Mouse (Mus musculus) urinary bladder, postnatal 10 days (tissue): ENCODE measurements around the gene Wdsub1.
"Not testable (repeated sequence)": the region's sequence is repeated elsewhere in the genome, so short reads cannot be mapped to it uniquely, and the experiment has no call there.

Experiments
- DNase-seq: peaks from one replicate; pipeline ENCODE4 v3.0.0; 2022; ENCODE audit warnings: low spot score

Wdsub1 gene

GRCm38 (mm10) chr2:59881831-59882741, at the start of gene Wdsub1:
Gene Wdsub1, minus strand, starts transcription at chr2:59882591.
- DNase-seq = peak; percentile 76

GRCm38 (mm10) chr2:59913610-59914009, 31.2 kb upstream of the Wdsub1 start:
- DNase-seq = no peak

DNA sequence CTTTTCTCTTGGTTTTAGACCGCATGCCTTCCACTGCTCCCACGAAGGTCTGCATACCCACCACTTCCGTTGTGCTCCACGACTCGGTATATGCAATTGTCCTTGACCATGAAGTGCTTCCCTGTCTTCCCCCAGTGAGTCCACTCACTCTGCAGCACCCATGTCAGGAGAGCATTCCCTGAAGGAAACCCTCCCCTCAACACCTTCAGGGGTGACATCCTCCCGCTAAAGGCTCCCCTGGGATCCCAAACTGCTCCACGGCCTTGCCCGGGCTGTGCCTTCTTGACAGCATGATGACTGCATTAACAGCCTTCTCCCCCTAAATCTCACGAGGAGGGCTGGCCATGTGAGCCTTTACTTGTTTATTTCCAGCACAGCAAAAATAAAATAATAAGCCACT, 25.7 kb upstream of the Wdsub1 start:
- DNase-seq = no peak

DNA sequence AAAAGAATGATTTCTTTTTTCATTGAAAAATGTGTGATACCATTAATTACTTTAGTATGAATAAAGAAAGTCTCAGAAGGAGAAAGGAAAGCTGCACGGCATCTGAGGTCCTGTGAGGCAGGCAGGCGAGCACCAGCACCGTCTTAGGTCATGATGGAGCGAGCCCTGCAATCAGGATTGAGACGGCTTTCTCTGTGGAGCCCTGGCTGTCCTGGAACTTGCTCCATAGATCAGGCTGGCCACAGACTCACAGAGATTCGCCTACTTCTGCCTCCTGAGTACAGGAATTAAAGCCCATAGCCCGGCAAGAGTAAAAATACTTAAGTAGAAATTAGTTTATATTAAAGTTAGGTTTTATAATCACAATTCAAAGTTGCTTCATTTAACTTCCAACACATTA, 21.6 kb upstream of the Wdsub1 start:
- no peak for DNase-seq

DNA sequence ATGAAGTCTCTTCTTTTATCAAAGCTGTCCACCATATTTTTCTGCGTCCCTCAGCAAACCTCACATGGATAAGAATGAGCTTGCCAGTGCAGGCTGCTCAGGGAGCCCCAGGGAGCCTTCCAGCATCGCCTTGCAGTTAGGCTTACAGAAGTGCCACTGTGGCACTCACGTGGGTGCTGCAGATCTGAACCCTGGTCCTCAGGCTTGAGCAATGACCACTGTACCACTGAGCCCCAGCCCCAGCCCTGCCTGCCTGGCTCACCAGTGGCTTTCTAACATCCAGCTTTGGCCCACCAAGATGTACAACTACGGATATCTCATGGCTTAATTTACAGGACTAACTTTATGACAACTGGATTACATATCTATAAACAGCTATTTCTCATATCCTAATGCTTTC, 16.3 kb upstream of the Wdsub1 start:
- DNase-seq = no peak

GRCm38 (mm10) chr2:59898105-59898504, 15.7 kb upstream of the Wdsub1 start:
- DNase-seq = no peak

DNA sequence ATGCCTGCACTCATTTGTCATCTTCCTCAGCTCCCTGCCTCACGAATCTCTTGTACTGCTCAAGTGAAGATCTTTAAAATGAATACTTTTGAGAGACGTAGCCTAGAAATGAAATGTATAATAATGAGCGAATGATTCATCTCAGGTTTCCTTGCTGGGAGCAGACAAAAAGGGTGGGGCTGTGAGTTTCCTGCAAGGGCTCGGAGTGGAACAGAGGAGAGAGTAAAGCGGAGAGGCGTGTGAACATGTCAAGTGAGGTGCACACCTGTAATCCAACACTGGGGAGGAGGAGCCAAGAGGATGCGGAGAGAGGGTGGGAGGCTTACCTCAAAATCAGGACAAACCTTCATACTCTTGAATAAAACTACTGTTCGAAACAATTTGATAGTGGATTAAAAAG, 14.4 kb upstream of the Wdsub1 start:
- no peak for DNase-seq

GRCm38 (mm10) chr2:59896400-59896799, 14.0 kb upstream of the Wdsub1 start:
- no peak for DNase-seq

- no peak for DNase-seq
Observed at GRCm38 (mm10) chr2:59889699-59890098, 7.3 kb upstream of the Wdsub1 start.

DNA sequence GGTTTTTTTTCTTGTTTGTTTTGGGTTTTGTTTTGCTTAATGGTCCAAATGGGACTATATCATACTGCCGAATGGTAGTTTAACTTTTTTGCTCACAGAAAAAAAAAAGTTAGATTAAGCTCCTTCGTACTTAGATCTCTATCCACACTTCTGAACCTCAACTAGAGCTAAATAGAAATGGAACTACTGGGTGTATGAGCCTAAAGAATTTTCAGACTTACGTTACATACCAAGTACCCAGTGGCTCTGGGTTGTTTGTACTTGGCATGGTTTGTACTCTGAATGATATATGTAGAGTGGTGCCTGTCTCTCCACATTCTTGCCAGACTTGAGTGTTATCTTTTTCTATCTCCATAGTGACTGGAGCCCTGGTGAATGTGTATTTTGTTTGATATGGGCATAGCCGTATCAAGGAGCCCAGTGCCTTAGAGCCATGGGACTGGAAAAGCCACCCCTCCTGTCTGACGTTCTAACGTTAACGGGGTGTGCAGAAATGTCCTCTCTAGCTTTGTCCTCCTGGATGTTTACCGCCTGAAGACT, 421 bp upstream of the Wdsub1 start:
- DNase-seq = no peak

DNA sequence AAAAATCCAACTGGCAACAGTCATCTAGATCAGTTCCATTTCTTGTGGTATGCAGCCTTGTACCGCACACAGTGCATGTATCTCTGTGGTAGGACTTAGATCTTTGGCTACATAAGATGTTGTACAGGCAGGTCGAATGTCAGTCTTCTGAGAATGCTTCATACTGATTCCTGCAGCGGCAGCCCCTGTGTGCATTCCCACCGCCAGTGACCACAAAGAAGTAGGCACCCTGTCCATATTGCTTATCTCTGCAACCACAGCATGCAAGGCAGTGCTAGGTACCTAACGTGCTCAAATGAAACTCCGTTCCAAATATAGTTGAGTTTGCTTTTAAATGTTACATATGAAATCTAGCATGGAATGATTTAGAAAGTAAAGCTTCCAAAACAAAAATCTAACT, 987 bp downstream of the Wdsub1 start:
- DNase-seq = no peak

- no peak for DNase-seq
Observed at GRCm38 (mm10) chr2:59878221-59878620, 4.2 kb downstream of the Wdsub1 start.

- no peak for DNase-seq
Observed at GRCm38 (mm10) chr2:59877335-59877734, 5.1 kb downstream of the Wdsub1 start.

- no peak for DNase-seq
Observed at GRCm38 (mm10) chr2:59876482-59876881, 5.9 kb downstream of the Wdsub1 start.

GRCm38 (mm10) chr2:59870526-59870925, 11.9 kb downstream of the Wdsub1 start:
- no peak for DNase-seq

- no peak for DNase-seq
Observed at GRCm38 (mm10) chr2:59862618-59863017, 19.8 kb downstream of the Wdsub1 start.

- no peak for DNase-seq
Observed at GRCm38 (mm10) chr2:59854363-59854762, 28.0 kb downstream of the Wdsub1 start.

DNA sequence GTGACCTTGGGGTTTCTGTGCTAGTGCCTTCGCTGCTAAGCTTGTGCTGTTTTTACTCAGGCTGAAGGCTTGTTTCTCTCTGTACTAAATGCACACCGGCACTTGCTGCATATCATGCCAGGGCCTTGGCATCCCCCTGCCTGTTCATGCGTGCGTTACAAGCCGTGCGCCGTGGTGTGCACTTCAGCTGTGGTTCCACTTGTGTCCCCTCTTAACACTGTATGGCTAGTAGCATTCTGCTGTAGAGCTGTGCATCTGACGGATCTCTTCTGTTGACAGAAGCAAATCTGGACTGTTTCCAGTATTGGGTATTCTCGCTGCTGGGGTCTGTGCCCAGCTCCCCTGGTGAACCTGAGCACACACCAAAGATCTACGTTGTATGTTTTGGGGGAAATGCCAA, 28.8 kb downstream of the Wdsub1 start:
- no peak for DNase-seq

DNA sequence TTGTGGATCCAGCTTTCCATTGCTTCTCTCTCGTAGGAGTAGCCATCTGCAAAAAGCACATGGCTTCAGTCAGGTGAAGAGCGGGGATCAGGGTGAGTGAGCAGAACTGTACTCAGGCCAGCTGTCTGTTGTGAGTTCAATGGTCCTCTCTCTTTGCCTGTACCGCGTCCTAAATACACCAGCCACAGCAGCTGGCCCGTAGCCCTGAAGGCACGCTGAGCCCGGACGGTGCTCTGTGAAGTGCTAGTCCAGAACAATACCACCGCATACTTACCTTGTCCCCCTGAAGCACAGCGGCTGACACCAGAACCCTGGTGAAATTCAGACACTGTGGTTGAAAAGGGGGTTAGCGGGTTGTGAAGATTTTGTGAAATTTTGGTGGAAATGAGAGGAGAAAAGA, 29.5 kb downstream of the Wdsub1 start:
- DNase-seq = no peak

GRCm38 (mm10) chr2:59851885-59852284, 30.5 kb downstream of the Wdsub1 start:
- not testable (repeated sequence) for DNase-seq

GRCm38 (mm10) chr2:59843848-59844247, 38.5 kb downstream of the Wdsub1 start:
- no peak for DNase-seq

DNA sequence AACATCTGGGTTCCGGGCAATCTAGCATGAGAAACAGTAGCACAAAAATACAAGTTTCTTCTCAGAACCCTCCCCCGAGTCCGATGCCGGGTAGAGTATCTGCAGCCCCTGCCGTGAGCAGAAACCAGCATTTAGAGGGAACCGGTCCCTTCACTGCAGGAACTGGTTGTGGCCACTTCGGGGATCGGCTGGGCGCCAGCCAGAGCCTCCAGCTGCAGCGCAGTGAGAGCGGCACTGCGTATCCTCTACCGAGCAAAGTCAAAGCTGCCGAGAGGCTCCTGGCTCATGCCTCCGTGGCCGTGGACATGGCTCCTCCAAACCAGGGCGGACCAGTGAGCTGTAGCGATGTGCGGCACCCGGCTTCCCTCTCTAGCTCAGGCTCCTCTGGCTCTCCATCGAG, 39.2 kb downstream of the Wdsub1 start:
- DNase-seq = no peak

- DNase-seq = no peak
Observed at GRCm38 (mm10) chr2:59842556-59843008, 39.8 kb downstream of the Wdsub1 start.

DNA sequence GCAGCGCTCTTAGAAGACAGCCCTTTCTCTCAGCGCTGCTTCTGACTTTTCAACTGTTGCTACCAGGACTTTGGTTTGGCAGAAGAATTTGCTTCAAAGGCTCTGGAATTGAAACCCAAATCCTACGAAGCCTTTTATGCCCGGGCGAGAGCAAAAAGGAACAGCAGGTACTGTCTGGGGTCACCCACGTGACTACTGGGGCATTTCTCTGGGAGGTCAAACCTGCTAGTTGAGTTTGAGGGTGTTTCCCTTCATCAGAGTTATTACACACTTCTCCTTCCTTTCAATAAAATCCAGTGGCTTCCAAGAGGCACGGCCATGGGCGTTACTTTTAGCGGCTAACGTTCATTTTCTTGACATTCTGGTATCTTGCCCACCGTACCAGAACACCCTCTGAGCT, 40.4 kb downstream of the Wdsub1 start:
- DNase-seq = no peak
